Mouse (Mus musculus): ENCODE results near the gene Stat4. TPM values are rescaled to one million over a fixed set of nuclear protein-coding genes. Genes with fewer than 3 reads are reported as not detected.
"Not testable (repeated sequence)": the region's sequence is repeated elsewhere in the genome, so short reads cannot be mapped to it uniquely, and the experiment has no call there.

Gene Stat4
- total RNA-seq, 4 experiments from 2014 or later = 0.28 to 0.35 TPM; not detected in 2

GRCm38 (mm10) chr1:52028686-52029085 is 41.7 kb downstream of the Stat4 start:
- DNase-seq (ENCODE audit: low spot score) = no peak

DNA sequence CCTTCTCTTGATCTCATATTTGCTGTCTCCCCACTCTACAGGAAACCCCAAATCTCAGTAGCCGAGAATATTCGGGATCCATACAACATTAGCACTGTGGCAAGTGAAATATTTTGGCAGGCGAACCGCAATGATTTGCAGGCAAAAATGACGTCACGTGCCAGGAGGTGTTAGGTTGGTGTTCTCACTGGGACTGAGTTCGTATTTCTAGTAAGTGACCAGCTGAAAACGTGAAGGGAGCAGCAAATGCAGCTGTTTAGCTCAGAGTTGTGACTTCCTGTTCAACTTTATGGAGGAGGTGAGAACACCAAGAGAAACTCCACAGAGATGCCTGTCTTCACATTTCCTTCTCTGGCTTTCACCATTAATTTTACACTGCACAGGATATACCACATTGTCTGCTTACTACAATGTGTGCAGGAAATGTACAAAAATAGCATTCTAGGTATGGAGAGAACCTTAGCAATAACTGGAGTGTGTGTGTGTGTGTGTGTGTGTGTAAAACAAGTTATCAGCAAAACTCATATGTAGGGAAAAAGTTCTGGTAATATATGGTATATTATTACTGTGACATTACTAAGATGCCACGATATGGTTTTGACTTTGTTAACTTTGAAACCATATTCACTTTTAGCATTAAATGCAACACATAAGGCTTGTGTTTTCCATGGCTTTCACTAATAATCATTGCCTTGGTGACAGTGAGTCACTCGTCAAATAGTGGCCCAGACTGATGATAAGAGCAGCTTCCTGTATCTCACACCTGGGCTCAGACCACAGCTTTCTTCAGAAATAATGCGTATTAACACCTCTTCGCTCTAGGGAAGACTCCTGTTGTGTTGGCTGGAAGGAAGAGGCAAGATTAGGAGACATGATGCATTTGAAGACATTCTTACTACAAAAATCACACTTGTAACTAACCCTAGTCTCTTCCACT is 48.1 kb downstream of the Stat4 start:
- no peak for DNase-seq (ENCODE audit: low spot score)

GRCm38 (mm10) chr1:52039151-52039550 is 52.2 kb downstream of the Stat4 start:
- no peak for DNase-seq (ENCODE audit: low spot score)

- no peak for DNase-seq (ENCODE audit: low spot score)
Measured at GRCm38 (mm10) chr1:52039626-52040025, 52.7 kb downstream of the Stat4 start.

GRCm38 (mm10) chr1:52040366-52041061 is 53.6 kb downstream of the Stat4 start:
- no peak for DNase-seq (ENCODE audit: low spot score)

- no peak for DNase-seq (ENCODE audit: low spot score)
Measured at GRCm38 (mm10) chr1:52043191-52043590, 56.2 kb downstream of the Stat4 start.

DNA sequence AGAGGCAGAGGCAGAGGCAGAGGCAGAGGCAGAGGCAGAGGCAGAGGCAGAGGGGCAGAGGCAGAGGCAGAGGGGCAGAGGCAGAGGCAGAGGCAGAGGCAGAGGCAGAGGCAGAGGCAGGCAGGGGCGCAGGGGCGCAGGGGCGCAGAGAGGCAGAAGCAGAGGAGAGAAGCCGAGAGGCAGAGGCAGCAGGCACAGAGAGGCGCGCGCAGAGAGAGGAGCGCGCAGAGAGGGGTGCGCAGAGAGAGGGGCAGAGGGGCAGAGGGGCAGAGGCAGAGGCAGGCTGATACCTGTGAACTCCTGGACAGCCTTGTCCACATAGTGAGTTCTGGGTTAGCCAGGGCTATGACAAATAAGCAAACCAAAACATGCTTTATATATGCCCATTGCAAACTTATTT is 59.9 kb downstream of the Stat4 start:
- DNase-seq (ENCODE audit: low spot score) = not testable (repeated sequence)

DNA sequence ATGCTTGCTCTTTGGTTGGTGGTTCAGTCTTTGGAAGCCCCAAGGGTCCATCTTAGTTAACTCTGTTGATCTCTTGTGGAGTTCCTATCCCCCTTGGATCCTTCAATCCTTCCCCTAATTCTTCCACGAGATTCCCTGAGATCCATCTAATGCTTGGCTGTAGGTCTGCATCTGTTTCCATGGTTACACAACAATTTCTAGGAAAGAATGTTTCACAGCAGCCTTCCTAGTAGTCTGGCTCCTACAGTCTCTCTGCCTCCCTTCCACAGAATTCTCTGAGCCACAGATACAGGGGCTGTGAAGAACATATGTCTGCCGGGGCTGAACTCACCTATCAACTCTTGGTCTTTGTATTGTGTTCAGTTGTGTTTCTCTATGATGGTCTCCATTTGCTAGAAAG is 61.8 kb downstream of the Stat4 start:
- DNase-seq (ENCODE audit: low spot score) = no peak

DNA sequence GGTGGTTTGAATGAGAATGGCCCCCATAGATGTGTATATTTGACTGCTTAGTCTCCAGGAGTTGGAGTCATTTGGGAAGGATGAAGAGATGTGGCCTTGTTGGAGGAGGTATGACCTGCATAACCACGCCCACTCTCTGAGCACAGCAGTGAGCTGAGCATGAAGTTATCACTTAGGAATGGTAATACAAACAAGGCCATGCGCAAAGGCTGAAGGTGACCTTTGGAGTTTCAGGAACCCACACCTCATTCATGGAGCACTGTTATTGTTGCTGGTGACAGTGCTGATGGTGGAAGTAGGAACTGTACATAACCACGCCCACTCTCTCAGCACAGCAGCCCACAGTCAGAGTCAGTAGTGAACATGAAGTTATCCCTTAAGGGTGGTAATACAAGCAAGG is 62.9 kb downstream of the Stat4 start:
- DNase-seq (ENCODE audit: low spot score) = no peak

- DNase-seq (ENCODE audit: low spot score) = no peak
Measured at GRCm38 (mm10) chr1:52051542-52051941, 64.6 kb downstream of the Stat4 start.

GRCm38 (mm10) chr1:52052910-52053309 is 66.0 kb downstream of the Stat4 start:
- no peak for DNase-seq (ENCODE audit: low spot score)

DNA sequence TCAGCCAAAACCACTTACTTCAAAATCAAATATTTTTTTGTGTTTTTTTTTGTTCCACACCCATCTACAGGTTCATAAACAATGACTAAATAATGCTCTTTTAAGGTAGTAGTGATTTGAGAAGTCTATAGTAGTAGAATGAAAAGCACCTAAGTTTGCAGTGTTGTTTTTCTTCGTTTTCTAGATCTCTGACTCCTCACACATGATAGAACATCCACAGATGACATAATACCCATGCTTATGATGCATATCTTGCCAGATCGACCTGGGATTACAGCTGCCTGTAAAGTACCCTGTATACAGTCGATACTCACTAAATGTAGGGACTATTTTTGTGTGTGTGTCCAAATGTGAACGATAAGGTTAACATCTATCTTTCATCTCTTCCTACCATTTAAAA is 69.0 kb downstream of the Stat4 start:
- DNase-seq (ENCODE audit: low spot score) = no peak

GRCm38 (mm10) chr1:52057153-52057552 is 70.2 kb downstream of the Stat4 start:
- DNase-seq (ENCODE audit: low spot score) = no peak

- DNase-seq (ENCODE audit: low spot score) = no peak
Measured at GRCm38 (mm10) chr1:52066276-52066675, 79.3 kb downstream of the Stat4 start.

- DNase-seq (ENCODE audit: low spot score) = no peak
Measured at GRCm38 (mm10) chr1:52066694-52067093, 79.7 kb downstream of the Stat4 start.

DNA sequence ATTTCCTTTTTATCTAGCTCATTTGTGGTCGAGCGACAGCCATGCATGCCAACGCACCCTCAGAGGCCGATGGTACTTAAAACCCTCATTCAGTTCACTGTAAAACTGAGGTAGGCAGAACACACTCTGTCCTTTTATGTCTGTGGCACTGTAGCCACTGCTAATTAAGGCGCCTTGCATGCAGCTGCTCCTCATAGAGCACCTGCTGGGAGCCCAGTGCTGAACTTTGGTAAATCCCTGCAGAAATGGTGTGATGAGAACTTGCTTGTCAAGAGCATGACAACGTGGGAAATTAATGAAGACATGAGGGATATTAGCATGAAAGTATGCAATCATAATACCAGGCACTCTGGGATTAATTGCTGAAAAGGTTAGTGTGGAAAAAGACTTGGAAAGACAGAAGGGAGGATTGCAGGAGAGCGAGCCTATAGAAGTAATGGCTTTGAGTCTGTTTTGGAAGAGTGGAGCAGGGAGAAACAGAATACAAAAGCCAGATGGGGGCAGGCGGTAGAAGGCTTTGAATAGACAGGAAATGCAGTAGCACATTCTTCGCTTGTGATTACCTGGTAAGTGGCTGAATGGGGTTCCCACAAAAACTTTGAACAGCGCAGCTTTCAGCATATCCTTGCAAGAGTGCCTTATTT is 92.9 kb downstream of the Stat4 start:
- DNase-seq (ENCODE audit: low spot score) = no peak

GRCm38 (mm10) chr1:52080375-52080774 is 93.4 kb downstream of the Stat4 start:
- no peak for DNase-seq (ENCODE audit: low spot score)

- no peak for DNase-seq (ENCODE audit: low spot score)
Measured at GRCm38 (mm10) chr1:52086236-52086635, 99.3 kb downstream of the Stat4 start.

DNA sequence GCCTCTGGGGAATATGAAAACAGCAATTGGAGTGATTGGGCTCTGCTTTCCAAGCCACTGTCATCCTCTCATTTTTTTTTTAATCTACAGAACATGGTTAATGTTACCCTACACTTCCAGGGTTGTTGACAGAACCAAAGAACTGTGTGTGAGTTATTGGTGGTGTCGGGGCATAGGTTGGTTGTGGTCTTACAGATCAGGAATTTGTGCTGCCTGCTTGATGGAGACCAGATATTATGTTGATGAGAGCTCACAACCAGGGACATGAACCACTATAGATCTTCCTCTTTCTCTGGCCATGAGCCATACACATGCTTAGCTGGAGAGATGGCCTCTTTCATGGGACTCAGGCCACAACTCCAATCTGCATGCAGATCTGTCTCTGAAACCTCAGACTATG is 100.2 kb downstream of the Stat4 start:
- no peak for DNase-seq (ENCODE audit: low spot score)

DNA sequence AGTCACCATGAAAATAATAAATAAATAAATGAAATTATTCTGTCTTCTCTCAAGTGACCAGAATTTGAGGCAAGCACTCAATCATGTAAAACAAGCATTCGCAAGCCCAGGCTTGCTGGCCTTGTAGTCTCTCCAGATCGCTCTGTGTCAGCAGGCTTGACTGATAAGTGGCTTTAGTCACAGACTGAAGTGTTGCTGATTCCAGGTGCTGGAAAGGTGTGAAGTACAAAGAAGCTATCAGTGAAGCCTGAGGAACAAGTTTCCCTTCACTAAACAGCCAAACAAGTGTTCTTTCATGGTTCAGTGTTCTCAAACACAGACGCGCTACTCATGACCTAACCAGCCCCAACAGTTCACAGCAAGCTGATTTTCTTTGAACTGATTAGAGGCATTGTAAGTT is 101.7 kb downstream of the Stat4 start:
- no peak for DNase-seq (ENCODE audit: low spot score)

GRCm38 (mm10) chr1:52098618-52099232 is 111.8 kb downstream of the Stat4 start:
- peak; percentile 37 for DNase-seq (ENCODE audit: low spot score)

GRCm38 (mm10) chr1:52100496-52100895 is 113.5 kb downstream of the Stat4 start:
- DNase-seq (ENCODE audit: low spot score) = no peak

Data from heart, adult 8-10 months (tissue).